Mouse (Mus musculus) embryonic facial prominence, embryonic 11.5 days (tissue): ENCODE results near the gene Mroh8. TPM values are rescaled to one million over a fixed set of nuclear protein-coding genes. Genes with fewer than 3 reads are reported as not detected.
A peak's percentile ranks its signal among the peaks of the same experiment; 100 is the strongest.

Experiments used
- ATAC-seq: fragments of 200-750 bp; cut with Nextera tagmentation; replicated peaks from 2 replicates; pipeline ENCODE4 v1.8.0; 2017; ENCODE audit warnings: low read depth; ENCODE audit not compliant: insufficient number of reproducible peaks, low FRiP score, low TSS enrichment
- DNase-seq: peaks from one replicate; pipeline ENCODE4 v3.0.0-alpha.2; 2015; ENCODE audit warnings: low spot score
- H3K27ac ChIP-seq: fragments of 300-500 bp; sonication (generic); replicated peaks from 2 replicates; pipeline ENCODE4 v1.5.1; 2014; ENCODE audit warnings: mild to moderate bottlenecking, low read depth, low read length, control low read depth
- H3K27me3 ChIP-seq: fragments of 300-500 bp; sonication (generic); 2 replicates; pipeline ENCODE4 v1.6.1; 2014; ENCODE audit warnings: mild to moderate bottlenecking, low read length, moderate library complexity, mixed read lengths; ENCODE audit not compliant: control insufficient read depth, insufficient read depth
- H3K36me3 ChIP-seq: fragments of 300-500 bp; sonication (generic); replicated peaks from 2 replicates; pipeline ENCODE4 v1.6.1; 2014; ENCODE audit warnings: low read depth, mild to moderate bottlenecking, low read length, moderate library complexity, mixed read lengths; ENCODE audit not compliant: control insufficient read depth, insufficient read depth
- H3K4me1 ChIP-seq: fragments of 300-500 bp; sonication (generic); 2 replicates; pipeline ENCODE4 v1.6.1; 2014; ENCODE audit warnings: low read length, mixed read lengths; ENCODE audit not compliant: control insufficient read depth, insufficient read depth
- H3K4me2 ChIP-seq: fragments of 300-500 bp; sonication (generic); 2 replicates; pipeline ENCODE4 v1.6.1; 2014; ENCODE audit warnings: low read depth, mild to moderate bottlenecking, control low read depth, low read length, moderate library complexity
- H3K4me3 ChIP-seq: fragments of 300-500 bp; sonication (generic); 2 replicates; pipeline ENCODE4 v1.5.1; 2014; ENCODE audit warnings: low read depth, low read length, control low read depth
- H3K9ac ChIP-seq: fragments of 300-500 bp; sonication (generic); replicated peaks from 2 replicates; pipeline ENCODE4 v1.6.1; 2014; ENCODE audit warnings: mild to moderate bottlenecking, control low read depth, low read length
- H3K9me3 ChIP-seq: fragments of 300-500 bp; sonication (generic); replicated peaks from 2 replicates; pipeline ENCODE4 v1.6.1; 2016; ENCODE audit warnings: mild to moderate bottlenecking, low read length, inconsistent platforms, mixed read lengths; ENCODE audit not compliant: control insufficient read depth
- WGBS: fragments of 180-500 bp; shearing (Covaris S2); extraction: QIAGEN DNeasy Blood & Tissue Kit; methylation state at CpG from one replicate; pipeline ENCODE4 v1.1.7; 2014; 5-methylcytosine and 5-hydroxymethylcytosine counted together
- polyA plus RNA-seq: library from polyadenylated mRNA; unstranded; fragments of >200 nt; fragmentation: Nextera tagmentation; extraction: Ambion mirVana; gene quantifications from 2 replicates; pipeline ENCODE4 v1.2.1, GENCODE M21; 2014

Gene Mroh8
- polyA plus RNA-seq, 1 experiment from 2014 or later = 0.49 TPM

DNA sequence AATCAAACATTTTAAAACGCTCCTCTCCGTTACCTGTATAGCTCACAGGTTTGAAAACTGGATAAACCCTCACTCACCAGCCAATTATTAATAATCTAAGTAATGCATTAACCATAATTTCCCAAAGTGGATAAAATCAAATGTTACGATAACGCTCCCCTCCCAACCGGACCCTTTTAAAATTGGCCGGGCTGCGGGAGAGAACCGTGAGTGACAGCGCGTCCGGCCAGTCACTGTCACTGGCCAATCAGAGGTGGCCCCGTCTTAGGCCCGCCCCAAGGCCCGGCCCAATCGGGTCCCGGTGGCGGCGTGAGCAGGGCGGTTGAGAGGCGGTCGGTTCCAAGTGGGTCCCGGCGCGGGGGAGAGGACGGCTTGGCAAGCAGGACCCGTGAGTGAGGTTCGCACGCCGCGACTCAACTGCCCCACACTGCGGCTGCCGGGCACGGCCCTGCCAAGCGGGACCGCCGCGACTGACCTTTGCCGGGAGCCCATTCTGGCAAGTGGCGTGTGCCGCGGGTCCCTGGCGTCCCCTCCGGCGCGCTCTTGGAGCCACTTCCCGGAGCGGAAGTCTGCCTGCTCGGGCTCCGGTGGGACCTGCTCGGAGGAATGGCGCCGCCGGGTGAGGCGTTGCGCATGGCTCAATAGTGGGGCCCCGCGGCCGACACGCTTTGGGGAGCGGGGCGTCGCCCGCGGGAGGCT, 483 bp downstream of the Mroh8 start, which contains the start of gene Rpn2:
Gene Rpn2 (plus strand): TSS at position 301 of the 699 bp plus-strand sequence.
- H3K4me2 ChIP-seq = peak within 1 kb of the TSS; percentile 50
- peaks cover 5% of the 10 kb centered on the region for H3K4me1 ChIP-seq
- DNase-seq (peak; percentile 96), ATAC-seq (peak; percentile 99)
- H3K27ac ChIP-seq = peak within 1 kb of the TSS; percentile 85
- H3K27me3 ChIP-seq = no peaks in the 10 kb centered on the region
- H3K9ac ChIP-seq = peak within 1 kb of the TSS; percentile 96
- H3K36me3 ChIP-seq = peaks cover 4% of the 10 kb centered on the region; the same call in 1 of the 2 replicates
- H3K9me3 ChIP-seq = no peaks in the 10 kb centered on the region
- peak within 1 kb of the TSS; percentile 99 for H3K4me3 ChIP-seq
- WGBS = under 1% methylated on average over 54 of the region's 64 CpGs

DNA sequence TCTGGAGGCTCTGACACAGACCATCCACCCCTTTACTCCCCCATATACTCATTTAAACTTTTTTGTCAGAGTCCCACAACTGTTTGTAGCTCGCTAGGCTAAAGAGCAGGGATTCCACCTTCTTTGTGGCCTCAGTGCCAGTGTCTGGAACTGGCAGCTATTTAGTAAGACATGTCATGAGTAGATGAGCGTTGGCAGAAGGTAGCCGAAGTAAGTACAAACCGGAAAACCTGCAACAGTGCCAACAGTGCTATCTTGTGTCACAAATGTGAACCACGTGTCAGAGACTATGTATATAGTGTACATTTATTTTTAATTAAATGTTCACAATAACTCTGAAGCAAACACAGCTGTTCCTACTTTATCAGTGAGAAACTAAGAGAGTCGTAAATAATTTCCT, 15.5 kb downstream of the Mroh8 start:
- no peak for DNase-seq
- Histone ChIP-seq H3K4me3 (no peak overlapping the region), H3K4me1 (no peaks in the 10 kb centered on the region), H3K27ac (no peak overlapping the region), H3K4me2 (no peak overlapping the region), H3K36me3 (no peaks in the 10 kb centered on the region), H3K27me3 (no peaks in the 10 kb centered on the region), H3K9me3 (no peaks in the 10 kb centered on the region), H3K9ac (no peak overlapping the region)
- ATAC-seq = no peak
- WGBS = 71% methylated on average over 6 of the region's 6 CpGs

- Histone ChIP-seq H3K9ac (no peak overlapping the region), H3K9me3 (no peaks in the 10 kb centered on the region), H3K27ac (no peak overlapping the region), H3K36me3 (no peaks in the 10 kb centered on the region), H3K4me1 (no peaks in the 10 kb centered on the region), H3K27me3 (no peaks in the 10 kb centered on the region), H3K4me3 (no peak overlapping the region), H3K4me2 (no peak overlapping the region)
- DNase-seq = no peak
- no peak for ATAC-seq
- whole genome bisulfite sequencing = 93% methylated on average over 1 of the region's 1 CpGs
These were observed 16.2 kb downstream of the Mroh8 start for GRCm38 (mm10) chr2:157263101-157263500.

- no peak overlapping the region for H3K4me2 ChIP-seq
- no peak for DNase-seq
- 67% methylated on average over 9 of the region's 9 CpGs for WGBS
These were observed 16.8 kb downstream of the Mroh8 start for GRCm38 (mm10) chr2:157262506-157262905.

GRCm38 (mm10) chr2:157261930-157262329, 17.4 kb downstream of the Mroh8 start:
- ATAC-seq = no peak
- Histone ChIP-seq H3K9ac (no peak overlapping the region), H3K4me3 (no peak overlapping the region), H3K27ac (no peak overlapping the region), H3K9me3 (no peaks in the 10 kb centered on the region), H3K4me1 (no peaks in the 10 kb centered on the region), H3K4me2 (no peak overlapping the region), H3K36me3 (no peaks in the 10 kb centered on the region), H3K27me3 (no peaks in the 10 kb centered on the region)
- WGBS = 84% methylated on average over 5 of the region's 5 CpGs
- no peak for DNase-seq

More at GRCm38 (mm10) chr2:157262506-157262905, 16.8 kb downstream of the Mroh8 start:
- Histone ChIP-seq H3K4me3 (no peak overlapping the region), H3K36me3 (no peaks in the 10 kb centered on the region), H3K27me3 (no peaks in the 10 kb centered on the region), H3K9me3 (no peaks in the 10 kb centered on the region), H3K27ac (no peak overlapping the region), H3K9ac (no peak overlapping the region), H3K4me1 (no peaks in the 10 kb centered on the region)
- ATAC-seq = no peak

DNA sequence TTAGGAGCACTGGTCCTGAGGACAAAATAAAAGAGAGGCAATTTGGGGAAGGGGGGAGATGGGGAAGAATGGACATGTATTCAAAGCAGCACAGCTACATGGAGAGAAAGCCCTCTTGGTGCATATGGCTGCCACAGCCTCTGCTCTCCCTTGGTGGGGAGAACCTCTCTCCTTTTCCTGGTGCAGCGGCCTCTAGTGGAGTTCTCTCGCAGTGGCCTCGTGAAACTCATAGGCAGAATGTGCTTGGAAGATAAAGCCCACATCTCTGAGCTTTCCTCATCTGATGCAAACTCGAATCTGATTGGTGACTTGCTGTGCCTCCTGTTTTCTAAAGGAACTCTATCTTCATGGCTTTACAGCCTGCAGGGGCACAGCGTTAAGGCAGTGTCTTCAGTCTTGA, 19.6 kb downstream of the Mroh8 start:
- H3K4me3 ChIP-seq = no peak overlapping the region
- ATAC-seq (no peak; the same call in 1 of the 2 replicates), DNase-seq (peak; percentile 76)
- no peaks in the 10 kb centered on the region for H3K27me3 ChIP-seq
- WGBS = 5% methylated on average over 5 of the region's 5 CpGs
- no peak overlapping the region for H3K4me2 ChIP-seq
- H3K36me3 ChIP-seq = no peaks in the 10 kb centered on the region
- H3K27ac ChIP-seq = no peak overlapping the region
- H3K9ac ChIP-seq = no peak overlapping the region
- H3K4me1 ChIP-seq = no peaks in the 10 kb centered on the region
- no peaks in the 10 kb centered on the region for H3K9me3 ChIP-seq

DNA sequence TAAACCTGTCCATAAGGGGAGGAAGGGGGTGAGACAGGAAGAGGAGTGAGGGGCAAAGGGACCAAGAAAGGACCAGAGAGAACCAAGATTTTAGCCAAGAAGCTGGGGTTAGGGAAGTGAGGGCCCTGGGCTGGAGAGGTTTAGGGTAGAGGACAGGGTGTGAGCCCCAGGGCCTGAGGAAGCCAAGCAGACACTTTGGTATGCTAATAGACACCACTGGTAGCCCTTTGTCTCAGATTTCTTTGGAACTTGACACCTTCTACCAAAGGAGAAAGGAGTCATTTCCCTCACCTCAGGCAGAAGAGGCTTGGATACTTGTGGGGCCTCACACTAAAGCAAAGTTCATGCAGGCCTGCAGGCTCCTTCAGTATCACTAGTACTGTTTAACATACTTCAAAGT, 31.2 kb downstream of the Mroh8 start:
- H3K36me3 ChIP-seq = no peaks in the 10 kb centered on the region
- no peaks in the 10 kb centered on the region for H3K27me3 ChIP-seq
- DNase-seq (peak; percentile 14), ATAC-seq (no peak)
- no peak overlapping the region for H3K9ac ChIP-seq
- no peaks in the 10 kb centered on the region for H3K9me3 ChIP-seq
- H3K4me3 ChIP-seq = no peak overlapping the region
- no peak overlapping the region for H3K4me2 ChIP-seq
- H3K27ac ChIP-seq = no peak overlapping the region
- no peaks in the 10 kb centered on the region for H3K4me1 ChIP-seq

DNA sequence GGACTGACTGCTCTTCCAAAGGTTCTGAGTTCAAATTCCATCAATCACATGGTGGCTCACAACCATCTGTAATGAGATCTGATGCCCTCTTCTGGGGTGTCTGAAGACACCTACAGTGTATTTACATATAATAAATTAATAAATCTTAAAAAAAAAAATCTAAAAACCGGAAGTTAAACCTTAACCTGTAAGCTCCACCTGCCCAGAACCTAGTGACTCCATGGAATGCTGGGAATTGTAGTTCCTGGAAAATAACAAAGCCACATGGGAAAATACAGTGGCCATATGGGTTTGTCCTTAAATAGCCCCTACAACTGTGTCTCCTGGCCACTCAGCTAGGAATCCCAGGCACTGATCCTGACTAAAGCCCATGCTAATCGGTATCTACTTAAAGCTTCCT, 33.7 kb downstream of the Mroh8 start:
- no peak overlapping the region for H3K9ac ChIP-seq
- H3K4me1 ChIP-seq = no peaks in the 10 kb centered on the region
- H3K9me3 ChIP-seq = no peaks in the 10 kb centered on the region
- H3K4me3 ChIP-seq = no peak overlapping the region
- no peaks in the 10 kb centered on the region for H3K27me3 ChIP-seq
- DNase-seq = no peak
- WGBS = 67% methylated on average over 2 of the region's 2 CpGs
- no peak overlapping the region for H3K4me2 ChIP-seq
- H3K27ac ChIP-seq = no peak overlapping the region
- no peak for ATAC-seq
- H3K36me3 ChIP-seq = no peaks in the 10 kb centered on the region
